Comparison of ENCODE assay signal across 1 mouse cellular context in the genomic region with DNA sequence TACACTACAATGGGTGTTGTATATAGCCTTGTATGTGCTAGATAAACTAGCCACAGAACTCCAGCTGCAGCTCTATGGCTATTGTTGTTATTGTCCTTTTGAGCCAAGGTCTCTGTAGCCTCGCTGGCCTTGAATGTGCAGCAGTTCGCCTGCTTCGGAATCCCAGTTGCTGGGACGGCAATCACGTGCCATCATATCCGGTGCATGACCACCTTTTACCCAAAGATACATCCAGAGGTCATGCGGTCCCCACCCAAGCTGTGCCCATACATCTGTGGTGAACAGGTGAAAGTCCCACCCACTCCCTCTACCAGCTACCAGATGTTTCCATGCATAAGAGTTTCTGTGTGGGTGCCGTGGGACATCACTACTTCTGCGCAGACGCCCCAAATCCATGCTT.
A peak's percentile ranks its signal among the peaks of the same experiment; 100 is the strongest.
TF ChIP-seq lines count a peak whose summit lies in the region.

No protein-coding gene starts in this region.

TF ChIP-seq in MEL, 35 proteins besides CTCF, POLR2A, EP300 and RAD21:
- no peak for TF ChIP-seq E2F4 (IDR thresholded peaks at IDR 0.05; ENCODE audit: borderline replicate concordance, low read depth, low read length)
- TF ChIP-seq MAFK (IDR thresholded peaks at IDR 0.05; ENCODE audit: borderline replicate concordance, low read depth, low read length), result no peak
- TF ChIP-seq USF1 (IDR thresholded peaks at IDR 0.05; ENCODE audit: low read depth, low read length), result peak; percentile 46
- TF ChIP-seq CHD1 (IDR thresholded peaks at IDR 0.05; ENCODE audit: low read depth, low read length), result no peak
- peak; percentile 58; the same call in 1 of the 2 replicates for TF ChIP-seq BHLHE40 (IDR thresholded peaks at IDR 0.05; ENCODE audit: borderline replicate concordance, low read depth, low read length)
- TF ChIP-seq MEF2A (IDR thresholded peaks at IDR 0.05; ENCODE audit: extremely low read depth, insufficient replicate concordance, low read depth, low read length, poor library complexity, severe bottlenecking), result no peak
- no peak for TF ChIP-seq NELFE (IDR thresholded peaks at IDR 0.05; ENCODE audit: low read depth, low read length)
- no peak for TF ChIP-seq ZNF384 (IDR thresholded peaks at IDR 0.05; ENCODE audit: low read depth, low read length)
- no peak for TF ChIP-seq ETS1 (IDR thresholded peaks at IDR 0.05; ENCODE audit: low read depth, low read length)
- TF ChIP-seq ZMIZ1 (IDR thresholded peaks at IDR 0.05; ENCODE audit: low read depth, low read length), result no peak
